Mouse (Mus musculus) liver, embryonic 14.5 days (tissue): ENCODE results near the gene Mapkapk3.

Experiments
- CTCF ChIP-seq: IDR thresholded peaks from 2 replicates; pipeline ENCODE4 v1.5.1; 2016; ENCODE audit warnings: antibody characterized with exemption, low read depth, control low read depth
- EP300 ChIP-seq: IDR thresholded peaks from 2 replicates; pipeline ENCODE4 v1.6.1; 2016; ENCODE audit warnings: antibody characterized with exemption, low read depth

GRCm38 (mm10) chr9:107308346-107309000, 18.8 kb upstream of the Mapkapk3 start:
- TF ChIP-seq CTCF, result no peak
- no peak for TF ChIP-seq EP300
